Mouse (Mus musculus): ENCODE results near the gene 1700102P08Rik. TPM values are rescaled to one million over a fixed set of nuclear protein-coding genes. Genes with fewer than 3 reads are reported as not detected.

Gene 1700102P08Rik
- 0.50 and 0.70 TPM in 2 replicates for polyA plus RNA-seq (2015; fragmentation: Nextera tagmentation; extraction: Ambion mirVana)

- WGBS = 73% methylated on average over 18 of the region's 18 CpGs
- H3K9ac ChIP-seq (ENCODE audit: low read length) = no peak within 1 kb of the TSS
- peak; percentile 25; the same call in 1 of the 2 replicates for ATAC-seq (ENCODE audit: insufficient read depth, low FRiP score)
- no peaks in the 10 kb centered on the region for H3K27me3 ChIP-seq (ENCODE audit: control insufficient read depth, insufficient read depth, low read length)
- H3K27ac ChIP-seq (ENCODE audit: low read length) = no peak within 1 kb of the TSS
- H3K4me2 ChIP-seq (ENCODE audit: low read depth, low read length) = no peak within 1 kb of the TSS
- no peak within 1 kb of the TSS for H3K4me3 ChIP-seq (replicated peaks; ENCODE audit: low read length)
- peaks cover 23% of the 10 kb centered on the region for H3K36me3 ChIP-seq (ENCODE audit: control insufficient read depth, insufficient read depth, low read length)
- no peaks in the 10 kb centered on the region for H3K4me1 ChIP-seq (ENCODE audit: control insufficient read depth, insufficient read depth, low read length)
- H3K9me3 ChIP-seq (replicated peaks; ENCODE audit: control insufficient read depth, low read length) = no peaks in the 10 kb centered on the region
Measured at GRCm38 (mm10) chr9:108392676-108393075, at the start of gene 1700102P08Rik. 1700102P08Rik (plus strand) TSS chr9:108392805.

- peaks cover 50% of the 10 kb centered on the region for H3K4me1 ChIP-seq (ENCODE audit: control insufficient read depth, insufficient read depth, low read length)
- no peak for ATAC-seq (ENCODE audit: insufficient read depth, low FRiP score)
- H3K27ac ChIP-seq (ENCODE audit: low read length) = peak overlapping the region; percentile 99
- H3K9ac ChIP-seq (ENCODE audit: low read length) = no peak overlapping the region
- H3K36me3 ChIP-seq (ENCODE audit: control insufficient read depth, insufficient read depth, low read length) = no peaks in the 10 kb centered on the region
- no peaks in the 10 kb centered on the region for H3K9me3 ChIP-seq (replicated peaks; ENCODE audit: control insufficient read depth, low read length)
- no peak overlapping the region for H3K4me3 ChIP-seq (replicated peaks; ENCODE audit: low read length)
- WGBS = 66% methylated on average over 3 of the region's 3 CpGs
- no peaks in the 10 kb centered on the region for H3K27me3 ChIP-seq (ENCODE audit: control insufficient read depth, insufficient read depth, low read length)
- no peak overlapping the region for H3K4me2 ChIP-seq (ENCODE audit: low read depth, low read length)
Measured at GRCm38 (mm10) chr9:108343331-108343730, 49.3 kb upstream of the 1700102P08Rik start.

- H3K36me3 ChIP-seq (ENCODE audit: control insufficient read depth, insufficient read depth, low read length) = no peaks in the 10 kb centered on the region
Measured at GRCm38 (mm10) chr9:108343835-108344234, 48.8 kb upstream of the 1700102P08Rik start.

GRCm38 (mm10) chr9:108344471-108344870 is 48.1 kb upstream of the 1700102P08Rik start:
- 88% methylated on average over 4 of the region's 4 CpGs for WGBS
- no peak overlapping the region for H3K27ac ChIP-seq (ENCODE audit: low read length)

More at GRCm38 (mm10) chr9:108343835-108344234, 48.8 kb upstream of the 1700102P08Rik start:
- no peak overlapping the region for H3K4me3 ChIP-seq (replicated peaks; ENCODE audit: low read length)
- no peak overlapping the region for H3K9ac ChIP-seq (ENCODE audit: low read length)
- peaks cover 48% of the 10 kb centered on the region for H3K4me1 ChIP-seq (ENCODE audit: control insufficient read depth, insufficient read depth, low read length)
- no peaks in the 10 kb centered on the region for H3K27me3 ChIP-seq (ENCODE audit: control insufficient read depth, insufficient read depth, low read length)
- H3K27ac ChIP-seq (ENCODE audit: low read length) = peak overlapping the region; percentile 99; the same call in 1 of the 2 replicates
- no peak for ATAC-seq (ENCODE audit: insufficient read depth, low FRiP score)
- H3K9me3 ChIP-seq (replicated peaks; ENCODE audit: control insufficient read depth, low read length) = no peaks in the 10 kb centered on the region
- 90% methylated on average over 1 of the region's 1 CpGs for WGBS
- no peak overlapping the region for H3K4me2 ChIP-seq (ENCODE audit: low read depth, low read length)

GRCm38 (mm10) chr9:108347024-108347423 is 45.6 kb upstream of the 1700102P08Rik start:
- Histone ChIP-seq H3K27me3 (ENCODE audit: control insufficient read depth, insufficient read depth, low read length) (no peaks in the 10 kb centered on the region), H3K9me3 (replicated peaks; ENCODE audit: control insufficient read depth, low read length) (no peaks in the 10 kb centered on the region), H3K9ac (ENCODE audit: low read length) (peak overlapping the region; percentile 95), H3K4me2 (ENCODE audit: low read depth, low read length) (peak overlapping the region; percentile 63), H3K4me3 (replicated peaks; ENCODE audit: low read length) (peak overlapping the region; percentile 96), H3K36me3 (ENCODE audit: control insufficient read depth, insufficient read depth, low read length) (peaks cover 10% of the 10 kb centered on the region; the same call in 1 of the 2 replicates), H3K4me1 (ENCODE audit: control insufficient read depth, insufficient read depth, low read length) (peaks cover 25% of the 10 kb centered on the region), H3K27ac (ENCODE audit: low read length) (peak overlapping the region; percentile 97)
- ATAC-seq (ENCODE audit: insufficient read depth, low FRiP score) = no peak
- WGBS = 3% methylated on average over 11 of the region's 11 CpGs

More at GRCm38 (mm10) chr9:108344471-108344870, 48.1 kb upstream of the 1700102P08Rik start:
- Histone ChIP-seq H3K9ac (ENCODE audit: low read length) (no peak overlapping the region), H3K9me3 (replicated peaks; ENCODE audit: control insufficient read depth, low read length) (no peaks in the 10 kb centered on the region), H3K4me2 (ENCODE audit: low read depth, low read length) (no peak overlapping the region), H3K36me3 (ENCODE audit: control insufficient read depth, insufficient read depth, low read length) (no peaks in the 10 kb centered on the region), H3K27me3 (ENCODE audit: control insufficient read depth, insufficient read depth, low read length) (no peaks in the 10 kb centered on the region), H3K4me3 (replicated peaks; ENCODE audit: low read length) (no peak overlapping the region), H3K4me1 (ENCODE audit: control insufficient read depth, insufficient read depth, low read length) (peaks cover 50% of the 10 kb centered on the region)
- ATAC-seq (ENCODE audit: insufficient read depth, low FRiP score) = no peak

- peak within 1 kb of the TSS; percentile 96 for H3K4me3 ChIP-seq (replicated peaks; ENCODE audit: low read length)
- peak; percentile 94 for ATAC-seq (ENCODE audit: insufficient read depth, low FRiP score)
- H3K9ac ChIP-seq (ENCODE audit: low read length) = peak within 1 kb of the TSS; percentile 95
- H3K9me3 ChIP-seq (replicated peaks; ENCODE audit: control insufficient read depth, low read length) = no peaks in the 10 kb centered on the region
- WGBS = under 1% methylated on average over 75 of the region's 75 CpGs
- H3K4me1 ChIP-seq (ENCODE audit: control insufficient read depth, insufficient read depth, low read length) = peaks cover 20% of the 10 kb centered on the region
- peak within 1 kb of the TSS; percentile 97 for H3K27ac ChIP-seq (ENCODE audit: low read length)
- H3K36me3 ChIP-seq (ENCODE audit: control insufficient read depth, insufficient read depth, low read length) = peaks cover 10% of the 10 kb centered on the region; the same call in 1 of the 2 replicates
- no peaks in the 10 kb centered on the region for H3K27me3 ChIP-seq (ENCODE audit: control insufficient read depth, insufficient read depth, low read length)
- H3K4me2 ChIP-seq (ENCODE audit: low read depth, low read length) = peak within 1 kb of the TSS; percentile 64
Measured at GRCm38 (mm10) chr9:108347540-108348289, 44.9 kb upstream of the 1700102P08Rik start, which contains the start of gene Usp4. Usp4 (plus strand) TSS chr9:108347853.

GRCm38 (mm10) chr9:108348290-108348680 is 44.3 kb upstream of the 1700102P08Rik start:
- peaks cover 18% of the 10 kb centered on the region for H3K4me1 ChIP-seq (ENCODE audit: control insufficient read depth, insufficient read depth, low read length)
- peaks cover 10% of the 10 kb centered on the region; the same call in 1 of the 2 replicates for H3K36me3 ChIP-seq (ENCODE audit: control insufficient read depth, insufficient read depth, low read length)
- H3K4me3 ChIP-seq (replicated peaks; ENCODE audit: low read length) = peak overlapping the region; percentile 96
- 3% methylated on average over 14 of the region's 14 CpGs for WGBS
- H3K4me2 ChIP-seq (ENCODE audit: low read depth, low read length) = peak overlapping the region; percentile 64
- H3K27ac ChIP-seq (ENCODE audit: low read length) = peak overlapping the region; percentile 97
- H3K27me3 ChIP-seq (ENCODE audit: control insufficient read depth, insufficient read depth, low read length) = no peaks in the 10 kb centered on the region
- no peaks in the 10 kb centered on the region for H3K9me3 ChIP-seq (replicated peaks; ENCODE audit: control insufficient read depth, low read length)
- ATAC-seq (ENCODE audit: insufficient read depth, low FRiP score) = no peak
- H3K9ac ChIP-seq (ENCODE audit: low read length) = peak overlapping the region; percentile 95

GRCm38 (mm10) chr9:108349727-108350126 is 42.9 kb upstream of the 1700102P08Rik start:
- Histone ChIP-seq H3K4me2 (ENCODE audit: low read depth, low read length) (no peak overlapping the region), H3K4me3 (replicated peaks; ENCODE audit: low read length) (no peak overlapping the region), H3K27ac (ENCODE audit: low read length) (no peak overlapping the region), H3K9me3 (replicated peaks; ENCODE audit: control insufficient read depth, low read length) (no peaks in the 10 kb centered on the region), H3K27me3 (ENCODE audit: control insufficient read depth, insufficient read depth, low read length) (no peaks in the 10 kb centered on the region), H3K36me3 (ENCODE audit: control insufficient read depth, insufficient read depth, low read length) (peaks cover 10% of the 10 kb centered on the region), H3K9ac (ENCODE audit: low read length) (no peak overlapping the region), H3K4me1 (ENCODE audit: control insufficient read depth, insufficient read depth, low read length) (peaks cover 13% of the 10 kb centered on the region)
- ATAC-seq (ENCODE audit: insufficient read depth, low FRiP score) = no peak
- 87% methylated on average over 4 of the region's 4 CpGs for WGBS

- H3K36me3 ChIP-seq (ENCODE audit: control insufficient read depth, insufficient read depth, low read length) = peaks cover 37% of the 10 kb centered on the region
- no peaks in the 10 kb centered on the region for H3K27me3 ChIP-seq (ENCODE audit: control insufficient read depth, insufficient read depth, low read length)
- H3K27ac ChIP-seq (ENCODE audit: low read length) = no peak overlapping the region
- no peak overlapping the region for H3K4me3 ChIP-seq (replicated peaks; ENCODE audit: low read length)
- ATAC-seq (ENCODE audit: insufficient read depth, low FRiP score) = 0 out of 2 replicates have a peak, but pooled peaks have one; percentile 37
- no peak overlapping the region for H3K9ac ChIP-seq (ENCODE audit: low read length)
- WGBS = 63% methylated on average over 9 of the region's 9 CpGs
- H3K4me2 ChIP-seq (ENCODE audit: low read depth, low read length) = no peak overlapping the region
- H3K9me3 ChIP-seq (replicated peaks; ENCODE audit: control insufficient read depth, low read length) = no peaks in the 10 kb centered on the region
- H3K4me1 ChIP-seq (ENCODE audit: control insufficient read depth, insufficient read depth, low read length) = no peaks in the 10 kb centered on the region
Measured at GRCm38 (mm10) chr9:108378234-108378633, 14.4 kb upstream of the 1700102P08Rik start.
